In genomic region chr14:21722021-21722698, GRCm38 (mm10) we compare ENCODE assay signal across 19 mouse cellular contexts. TPM values are rescaled to one million over a fixed set of nuclear protein-coding genes. Genes with fewer than 3 reads are reported as not detected.
"Had no signal": no experiment of that assay in that cellular context is flagged by ENCODE, and none has a peak within 500 bp of the region (broad histone marks: within the 10 kb centered on the region; RNA-seq: fewer than 3 reads in every experiment).

No protein-coding gene starts in this region.

- ATAC-seq: intestine, embryonic 16.5 days; liver, embryonic 12.5 days had no signal

- H3K27ac ChIP-seq: layer of hippocampus, adult 2 months; limb, embryonic 15.5 days; liver, embryonic 12.5 days; midbrain, embryonic 12.5 days had no signal

- H3K27me3 ChIP-seq: limb, embryonic 15.5 days had no signal

- H3K4me1 ChIP-seq: liver, embryonic 12.5 days had no signal

- H3K4me2 ChIP-seq: limb, embryonic 15.5 days; liver, embryonic 12.5 days; lung, embryonic 14.5 days; midbrain, embryonic 12.5 days had no signal

- H3K9ac ChIP-seq: limb, embryonic 15.5 days; liver, embryonic 12.5 days; lung, embryonic 14.5 days; midbrain, embryonic 12.5 days had no signal

- H3K9me3 ChIP-seq: limb, embryonic 15.5 days; liver, embryonic 12.5 days had no signal

- H3K4me3 ChIP-seq: layer of hippocampus, adult 2 months; limb, embryonic 15.5 days; liver, embryonic 12.5 days; midbrain, embryonic 12.5 days had no signal

- DNase-seq: kidney, postnatal 10 days; kidney, postnatal 4 days; left cerebral cortex, postnatal 4 days; lung, embryonic 14.5 days; lung, postnatal 10 days; lung, postnatal 4 days; right cerebral cortex, postnatal 4 days; spleen, adult 18-20 months; thymus, adult 18-20 months; thymus, postnatal 14 days had no signal

- H3K36me3 ChIP-seq: limb, embryonic 15.5 days; liver, embryonic 12.5 days; midbrain, embryonic 12.5 days had no signal

RNA-seq across cellular contexts. Expression of gene Dupd1, which starts 7.8 kb away (rescaled TPM):
- total RNA-seq: left cerebral cortex, postnatal 4 days; megakaryocyte, adult 5-6 weeks had no signal
- polyA plus RNA-seq: intestine, embryonic 16.5 days; kidney, embryonic 14.5 days; liver, embryonic 12.5 days; lung, embryonic 14.5 days; midbrain, embryonic 12.5 days; stomach, embryonic 14.5 days had no signal

RNA-seq across cellular contexts. Expression of gene Dusp13, which starts 28.8 kb away (rescaled TPM):
- total RNA-seq: left cerebral cortex, postnatal 4 days; megakaryocyte, adult 5-6 weeks had no signal
- polyA plus RNA-seq: intestine, embryonic 16.5 days; kidney, embryonic 14.5 days; liver, embryonic 12.5 days; lung, embryonic 14.5 days; midbrain, embryonic 12.5 days; neural tube, embryonic 14.5 days; stomach, embryonic 14.5 days had no signal
